Mouse (Mus musculus) thymus, adult 2 months (tissue): Measurements from ENCODE around the gene Zmynd10. TPM values are rescaled to one million over a fixed set of nuclear protein-coding genes. Genes with fewer than 3 reads are reported as not detected.

Experiments
- DNase-seq: peaks from one replicate; pipeline ENCODE4 v3.0.0; 2021
- H3K27ac ChIP-seq: fragments of 200-500 bp; 2 replicates; pipeline ENCODE4 v1.5.1; 2012; ENCODE audit warnings: low read length, control low read depth; ENCODE audit not compliant: control insufficient read depth, insufficient read depth
- H3K27me3 ChIP-seq: fragments of 200-500 bp; 2 replicates; pipeline ENCODE4 v1.6.1; 2012; ENCODE audit warnings: mild to moderate bottlenecking, low read length, moderate library complexity, mixed read lengths; ENCODE audit not compliant: control insufficient read depth, insufficient read depth
- H3K36me3 ChIP-seq: fragments of 200-500 bp; 2 replicates; pipeline ENCODE4 v1.6.1; 2012; ENCODE audit warnings: mild to moderate bottlenecking, low read length, moderate library complexity; ENCODE audit not compliant: control insufficient read depth, insufficient read depth
- H3K4me1 ChIP-seq: fragments of 200-500 bp; replicated peaks from 2 replicates; pipeline ENCODE4 v1.6.1; 2012; ENCODE audit warnings: low read length; ENCODE audit not compliant: control insufficient read depth, insufficient read depth
- H3K4me3 ChIP-seq: fragments of 200-500 bp; 2 replicates; pipeline ENCODE4 v1.5.1; 2012; ENCODE audit warnings: mild to moderate bottlenecking, low read length, control low read depth, moderate library complexity; ENCODE audit not compliant: control insufficient read depth, insufficient read depth
- CTCF ChIP-seq: fragments of 200-500 bp; IDR thresholded peaks from 2 replicates; pipeline ENCODE4 v1.5.1; 2012; ENCODE audit warnings: mild to moderate bottlenecking, control low read depth, low read length, moderate library complexity, borderline replicate concordance; ENCODE audit not compliant: control insufficient read depth, poor library complexity, insufficient read depth; ENCODE audit errors: extremely low read depth
- POLR2A ChIP-seq: fragments of 200-500 bp; IDR thresholded peaks from 2 replicates; pipeline ENCODE4 v1.6.1; 2012; ENCODE audit warnings: mild to moderate bottlenecking, low read length, control low read depth, moderate library complexity; ENCODE audit not compliant: control insufficient read depth, poor library complexity, insufficient read depth; ENCODE audit errors: extremely low read depth
- WGBS: fragments of 180-500 bp; shearing (Covaris S2); methylation state at CpG from one replicate; pipeline ENCODE4 v1.1.7; 2018; 5-methylcytosine and 5-hydroxymethylcytosine counted together
- polyA plus RNA-seq: library from polyadenylated mRNA; depleted of rRNA; stranded (reverse); fragments of >200 nt; gene quantifications from 2 replicates; pipeline ENCODE4 v1.2.3, GENCODE M21; 2012

Gene Zmynd10
- polyA plus RNA-seq, 1 experiment, result 3.4 TPM

DNA sequence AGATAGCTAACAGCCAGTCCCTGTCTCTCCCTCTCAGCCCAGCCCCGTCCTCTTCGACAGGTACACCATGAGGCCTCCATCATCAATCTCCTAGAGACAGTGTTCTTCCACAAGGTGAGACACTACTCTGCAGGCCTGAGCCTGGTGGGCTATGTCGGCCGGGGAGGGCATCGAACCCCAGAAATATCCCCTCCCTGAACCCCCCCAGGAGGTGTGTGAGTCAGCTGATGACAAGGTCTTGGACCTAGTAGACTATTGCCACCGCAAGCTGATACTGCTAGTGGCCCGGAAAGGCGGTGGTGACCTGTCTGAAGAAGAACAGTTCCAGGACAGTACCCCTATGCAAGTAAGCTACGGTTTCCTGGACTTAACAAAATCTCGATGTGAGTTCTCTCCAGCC, 1.7 kb downstream of the Zmynd10 start:
- no peak overlapping the region for H3K27ac ChIP-seq
- DNase-seq, result no peak
- H3K36me3 ChIP-seq, result no peaks in the 10 kb centered on the region
- H3K4me3 ChIP-seq, result no peak overlapping the region
- TF ChIP-seq POLR2A (no peak), CTCF (no peak)
- no peaks in the 10 kb centered on the region for H3K27me3 ChIP-seq
- H3K4me1 ChIP-seq, result peaks cover 57% of the 10 kb centered on the region
- 97% methylated on average over 10 of the region's 10 CpGs for WGBS

- Histone ChIP-seq H3K27me3 (no peaks in the 10 kb centered on the region), H3K4me1 (peaks cover 59% of the 10 kb centered on the region), H3K27ac (no peak overlapping the region), H3K4me3 (no peak overlapping the region), H3K36me3 (no peaks in the 10 kb centered on the region)
- WGBS, result 97% methylated on average over 20 of the region's 20 CpGs
- no peak for TF ChIP-seq POLR2A
- DNase-seq, result no peak
Observed at GRCm38 (mm10) chr9:107549297-107550074, 2.4 kb downstream of the Zmynd10 start.

GRCm38 (mm10) chr9:107550491-107551116, 3.5 kb downstream of the Zmynd10 start:
- H3K4me3 ChIP-seq, result peak overlapping the region; percentile 53
- WGBS, result 61% methylated on average over 23 of the region's 23 CpGs

GRCm38 (mm10) chr9:107551117-107551889, 4.2 kb downstream of the Zmynd10 start, which contains the start of gene Rassf1:
TSS of gene Rassf1 (plus strand) at chr9:107551555.
- WGBS, result 2% methylated on average over 63 of the region's 63 CpGs
- peak within 1 kb of the TSS; percentile 53 for H3K4me3 ChIP-seq
- H3K27ac ChIP-seq, result peak within 1 kb of the TSS; percentile 70
- H3K36me3 ChIP-seq, result no peaks in the 10 kb centered on the region
- TF ChIP-seq CTCF, result 0 out of 2 replicates have a peak, but pooled peaks have one; percentile 35
- TF ChIP-seq POLR2A, result no peak
- peak; percentile 80 for DNase-seq
- peaks cover 58% of the 10 kb centered on the region for H3K4me1 ChIP-seq
- no peaks in the 10 kb centered on the region for H3K27me3 ChIP-seq

More at GRCm38 (mm10) chr9:107550491-107551116, 3.5 kb downstream of the Zmynd10 start:
- Histone ChIP-seq H3K4me1 (peaks cover 61% of the 10 kb centered on the region), H3K36me3 (no peaks in the 10 kb centered on the region), H3K27ac (peak overlapping the region; percentile 70), H3K27me3 (no peaks in the 10 kb centered on the region)
- TF ChIP-seq POLR2A (peak; percentile 13; the same call in 1 of the 2 replicates), CTCF (no peak)
- DNase-seq, result no peak

DNA sequence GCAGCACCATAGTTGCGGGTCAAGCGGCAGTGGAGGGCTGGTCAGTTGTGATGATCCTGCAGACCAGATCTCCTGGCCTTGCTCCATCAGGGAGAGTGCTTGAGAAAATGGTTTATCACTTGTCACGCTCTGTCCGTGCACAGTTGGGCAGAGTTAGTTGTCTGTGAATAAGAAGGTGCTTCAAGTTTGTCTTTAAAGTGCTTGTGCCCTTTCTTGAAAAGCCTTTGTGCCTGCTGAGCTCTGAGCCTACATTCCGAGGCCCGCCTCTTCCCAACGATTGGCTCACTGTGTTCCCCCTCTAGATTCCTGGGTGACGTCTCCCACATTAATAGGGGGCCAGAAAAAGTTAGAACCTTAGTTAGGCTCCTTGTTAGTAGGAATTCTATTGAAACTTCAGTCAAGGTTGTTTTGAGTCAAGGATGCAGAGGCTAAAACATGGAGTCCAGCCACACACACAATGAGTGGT, 4.8 kb downstream of the Zmynd10 start:
- Histone ChIP-seq H3K27me3 (no peaks in the 10 kb centered on the region), H3K4me1 (peaks cover 57% of the 10 kb centered on the region), H3K27ac (peak overlapping the region; percentile 28; the same call in 1 of the 2 replicates), H3K4me3 (peak overlapping the region; percentile 53), H3K36me3 (no peaks in the 10 kb centered on the region; the same call in 1 of the 2 replicates)
- TF ChIP-seq POLR2A, result no peak
- TF ChIP-seq CTCF, result no peak
- DNase-seq, result no peak
- 45% methylated on average over 8 of the region's 8 CpGs for WGBS
